Mouse (Mus musculus) heart, postnatal 0 days (tissue): ENCODE results near the gene Unc13b. TPM values are rescaled to one million over a fixed set of nuclear protein-coding genes. Genes with fewer than 3 reads are reported as not detected.

Experiments
- ATAC-seq: fragments of 200-750 bp; cut with Nextera tagmentation; 2 replicates; pipeline ENCODE4 v1.8.0; 2017; ENCODE audit warnings: low read depth, moderate number of reproducible peaks, moderate library complexity; ENCODE audit not compliant: insufficient read depth
- DNase-seq: peaks from one replicate; pipeline ENCODE4 v3.0.0-alpha.2; 2016; ENCODE audit warnings: low spot score
- H3K27ac ChIP-seq: fragments of 300-500 bp; sonication (generic); 2 replicates; pipeline ENCODE4 v1.5.1; 2014; ENCODE audit warnings: low read depth, mild to moderate bottlenecking
- H3K27me3 ChIP-seq: fragments of 300-500 bp; sonication (generic); 2 replicates; pipeline ENCODE4 v1.6.1; 2014; ENCODE audit warnings: low read length, mixed read lengths; ENCODE audit not compliant: control insufficient read depth, insufficient read depth
- H3K36me3 ChIP-seq: fragments of 300-500 bp; sonication (generic); replicated peaks from 2 replicates; pipeline ENCODE4 v1.6.1; 2014; ENCODE audit warnings: low read length, mixed read lengths; ENCODE audit not compliant: control insufficient read depth, insufficient read depth
- H3K4me1 ChIP-seq: fragments of 300-500 bp; sonication (generic); 2 replicates; pipeline ENCODE4 v1.6.1; 2014; ENCODE audit warnings: antibody characterized with exemption; ENCODE audit not compliant: control insufficient read depth, insufficient read depth
- H3K4me2 ChIP-seq: fragments of 300-500 bp; sonication (generic); 2 replicates; pipeline ENCODE4 v1.6.1; 2014; ENCODE audit warnings: low read depth, mild to moderate bottlenecking, low read length, moderate library complexity
- H3K4me3 ChIP-seq: fragments of 300-500 bp; sonication (generic); 2 replicates; pipeline ENCODE4 v1.5.1; 2014; ENCODE audit warnings: low read depth, low read length
- H3K9ac ChIP-seq: fragments of 300-500 bp; sonication (generic); replicated peaks from 2 replicates; pipeline ENCODE4 v1.6.1; 2014; ENCODE audit warnings: low read depth, low read length, mixed read lengths
- H3K9me3 ChIP-seq: fragments of 300-500 bp; sonication (generic); replicated peaks from 2 replicates; pipeline ENCODE4 v1.6.1; 2016; ENCODE audit warnings: low read length; ENCODE audit not compliant: control insufficient read depth
- CTCF ChIP-seq: IDR thresholded peaks from 2 replicates; pipeline ENCODE4 v1.5.1; 2016; ENCODE audit warnings: antibody characterized with exemption, control low read depth, low read depth
- EP300 ChIP-seq: IDR thresholded peaks from 2 replicates; pipeline ENCODE4 v1.6.1; 2016; ENCODE audit warnings: antibody characterized with exemption, low read depth
- whole genome bisulfite sequencing: fragments of 180-500 bp; shearing (Covaris S2); extraction: QIAGEN DNeasy Blood & Tissue Kit; methylation state at CpG from one replicate; pipeline ENCODE4 v1.1.7; 2014; 5-methylcytosine and 5-hydroxymethylcytosine counted together
- polyA plus RNA-seq: library from polyadenylated mRNA; unstranded; fragments of >200 nt; fragmentation: Nextera tagmentation; extraction: Ambion mirVana; gene quantifications from 2 replicates; pipeline ENCODE4 v1.2.1, GENCODE M21; 2015
- total RNA-seq: library from RNA; depleted of rRNA; stranded (reverse); fragments of >200 nt; gene quantifications from 2 replicates; pipeline ENCODE4 v1.2.3, GENCODE M21; 2014; ENCODE audit warnings: low replicate concordance

The Unc13b gene
- total and polyA plus RNA-seq, 2 experiments from 2014 or later = 5.4 to 51.8 TPM

DNA sequence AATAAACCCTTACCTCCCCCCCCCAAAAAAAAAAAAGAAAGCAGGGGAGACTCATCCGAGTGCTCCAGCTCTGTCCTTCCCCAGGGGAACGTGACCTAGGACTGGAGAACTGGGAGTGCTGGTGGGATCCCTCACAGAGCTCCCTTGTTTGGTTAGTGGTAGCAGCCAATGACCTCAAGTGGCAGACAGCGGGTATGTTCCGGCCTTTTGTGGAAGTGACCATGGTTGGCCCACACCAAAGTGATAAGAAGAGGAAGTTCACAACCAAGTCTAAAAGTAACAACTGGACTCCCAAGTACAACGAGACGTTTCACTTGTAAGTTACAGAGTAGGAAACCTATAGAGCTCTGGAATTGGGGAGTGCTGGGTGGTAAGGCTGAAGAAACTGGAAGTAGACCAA, 204.1 kb downstream of the Unc13b start:
- H3K9ac ChIP-seq = no peak overlapping the region
- peaks cover 14% of the 10 kb centered on the region for H3K4me1 ChIP-seq
- no peak overlapping the region for H3K4me2 ChIP-seq
- no peak overlapping the region for H3K4me3 ChIP-seq
- no peak for ATAC-seq
- DNase-seq = no peak
- no peak overlapping the region for H3K27ac ChIP-seq
- 79% methylated on average over 6 of the region's 6 CpGs for WGBS
- TF ChIP-seq CTCF = no peak
- no peak for TF ChIP-seq EP300
- no peaks in the 10 kb centered on the region for H3K27me3 ChIP-seq
- H3K36me3 ChIP-seq = no peaks in the 10 kb centered on the region; the same call in 1 of the 2 replicates
- H3K9me3 ChIP-seq = no peaks in the 10 kb centered on the region

DNA sequence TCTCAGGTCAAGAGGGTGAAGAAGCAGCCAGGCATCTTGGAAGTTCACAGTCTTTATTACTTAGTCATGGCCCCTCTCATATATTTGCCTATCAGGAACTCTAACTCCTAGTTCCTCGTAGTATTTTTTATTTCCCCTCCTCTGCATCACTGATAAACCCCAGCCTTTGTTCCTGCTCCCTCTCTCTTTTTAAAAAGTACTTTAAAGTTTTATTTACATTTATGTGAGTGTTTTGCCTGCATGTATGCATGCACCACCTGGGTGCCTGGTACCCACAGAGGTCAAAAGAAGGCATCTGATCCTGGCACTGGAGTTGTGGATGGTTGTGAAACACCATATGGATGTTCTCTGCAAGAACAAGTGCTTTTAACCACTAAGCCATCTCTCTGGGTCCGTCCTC, 207.4 kb downstream of the Unc13b start:
- no peaks in the 10 kb centered on the region; the same call in 1 of the 2 replicates for H3K36me3 ChIP-seq
- DNase-seq (no peak), ATAC-seq (no peak)
- H3K4me3 ChIP-seq = no peak overlapping the region
- WGBS = 43% methylated on average over 2 of the region's 2 CpGs
- H3K27me3 ChIP-seq = no peaks in the 10 kb centered on the region
- H3K9me3 ChIP-seq = no peaks in the 10 kb centered on the region
- no peak overlapping the region for H3K27ac ChIP-seq
- H3K4me2 ChIP-seq = no peak overlapping the region
- H3K9ac ChIP-seq = no peak overlapping the region
- H3K4me1 ChIP-seq = no peaks in the 10 kb centered on the region
- TF ChIP-seq CTCF (no peak), EP300 (no peak)

DNA sequence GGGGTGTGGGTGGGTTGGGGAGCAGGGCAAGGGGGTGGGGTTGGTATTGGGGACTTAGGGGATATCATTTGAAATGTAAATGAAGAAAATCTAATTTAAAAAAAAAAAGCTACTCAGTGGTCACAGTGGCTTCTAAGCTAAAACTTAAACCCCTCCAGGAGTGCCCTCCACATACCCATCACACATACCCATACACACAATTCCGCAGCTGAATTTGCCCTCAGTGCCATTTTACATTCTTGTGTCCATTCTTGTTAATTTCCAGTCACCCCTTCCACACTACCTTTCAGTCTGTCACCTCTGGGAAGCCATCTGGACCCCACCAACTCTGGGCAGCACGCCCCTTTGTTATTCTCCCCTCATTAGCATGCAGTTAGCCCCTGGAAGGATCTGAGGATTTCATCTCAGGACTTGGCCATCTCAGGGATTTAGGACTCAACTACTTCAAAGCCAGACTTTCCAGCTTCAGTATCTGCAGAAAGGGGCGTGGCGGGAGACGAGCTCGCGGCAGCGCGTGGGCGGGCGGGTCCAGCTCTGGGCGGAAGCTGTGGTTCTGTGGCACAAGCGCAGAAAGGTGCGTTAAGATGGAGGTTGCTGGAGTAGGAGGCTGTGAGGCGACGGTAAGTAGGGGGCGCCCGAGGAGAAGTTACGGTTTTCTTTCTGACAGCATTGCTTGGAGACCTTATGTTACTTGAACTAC, 208.0 kb downstream of the Unc13b start, which contains the start of gene Atp8b5:
Atp8b5 (plus strand) TSS at position 537 of the 700 bp plus-strand sequence.
- TF ChIP-seq CTCF (peak; percentile 64), EP300 (no peak)
- WGBS = 4% methylated on average over 19 of the region's 19 CpGs

DNA sequence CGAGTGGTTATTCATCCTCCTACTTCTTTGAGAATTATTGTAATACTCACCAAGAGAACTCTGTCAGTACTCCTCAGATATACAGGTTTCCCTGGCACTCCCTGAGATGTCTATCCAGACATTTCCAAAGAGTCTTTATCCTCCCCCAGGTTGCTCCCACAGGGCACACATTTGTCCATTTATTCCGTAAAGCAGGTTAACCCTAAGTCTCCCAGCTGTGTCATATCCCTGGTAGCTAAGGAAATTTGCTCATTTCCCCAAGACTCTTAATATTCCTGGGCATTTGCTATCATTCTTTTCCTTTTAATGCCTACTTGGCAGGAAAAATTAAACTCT, 208.5 kb downstream of the Unc13b start:
- Histone ChIP-seq H3K9me3 (no peaks in the 10 kb centered on the region), H3K27ac (no peak overlapping the region), H3K27me3 (no peaks in the 10 kb centered on the region), H3K4me1 (no peaks in the 10 kb centered on the region), H3K4me2 (peak overlapping the region; percentile 68), H3K4me3 (0 out of 2 replicates have a peak overlapping the region, but pooled peaks have one; percentile 39), H3K36me3 (no peaks in the 10 kb centered on the region; the same call in 1 of the 2 replicates), H3K9ac (no peak overlapping the region)
- DNase-seq = no peak
- WGBS = 17% methylated on average over 2 of the region's 2 CpGs
- TF ChIP-seq CTCF (no peak), EP300 (no peak)
- peak; percentile 11; the same call in 1 of the 2 replicates for ATAC-seq

More for the DNA sequence above, 208.0 kb downstream of the Unc13b start, which contains the start of gene Atp8b5:
- Histone ChIP-seq H3K9ac (no peak within 1 kb of the TSS), H3K4me2 (peak within 1 kb of the TSS; percentile 68), H3K9me3 (no peaks in the 10 kb centered on the region), H3K4me3 (peak within 1 kb of the TSS; percentile 39), H3K4me1 (no peaks in the 10 kb centered on the region), H3K36me3 (no peaks in the 10 kb centered on the region; the same call in 1 of the 2 replicates), H3K27me3 (no peaks in the 10 kb centered on the region), H3K27ac (no peak within 1 kb of the TSS)
- DNase-seq = peak; percentile 76
- peak; percentile 84 for ATAC-seq

DNA sequence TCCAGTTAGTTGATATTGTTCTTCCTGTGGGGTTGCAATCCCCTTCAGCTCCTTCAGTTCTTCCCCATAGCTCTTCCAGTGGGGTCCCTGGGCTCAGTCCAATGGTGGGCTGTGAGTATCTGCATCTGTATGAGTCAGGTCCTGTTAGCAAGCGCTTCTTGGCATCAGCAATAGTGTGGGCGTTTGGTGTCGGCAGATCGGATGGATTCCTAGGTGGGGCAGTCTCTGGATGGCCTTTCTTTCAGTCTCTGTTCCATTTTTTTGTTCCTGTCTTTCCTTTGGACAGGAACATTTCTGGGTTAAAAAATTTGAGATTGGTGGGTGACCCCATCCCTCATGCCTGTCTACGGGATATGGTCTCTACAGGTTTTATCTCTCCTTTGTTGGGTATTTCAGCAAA, 226.7 kb downstream of the Unc13b start:
- DNase-seq (no peak), ATAC-seq (no peak)
- Histone ChIP-seq H3K9ac (no peak overlapping the region), H3K9me3 (no peaks in the 10 kb centered on the region), H3K4me1 (no peaks in the 10 kb centered on the region), H3K4me2 (no peak overlapping the region), H3K27me3 (no peaks in the 10 kb centered on the region), H3K4me3 (no peak overlapping the region), H3K36me3 (no peaks in the 10 kb centered on the region), H3K27ac (no peak overlapping the region)
- WGBS = 85% methylated on average over 5 of the region's 5 CpGs
- no peak for TF ChIP-seq EP300
- no peak for TF ChIP-seq CTCF
